Mouse (Mus musculus) left cerebral cortex, adult 2 months (tissue): ENCODE measurements around the gene Lgals8. TPM values are rescaled to one million over a fixed set of nuclear protein-coding genes. Genes with fewer than 3 reads are reported as not detected.
A peak's percentile ranks its signal among the peaks of the same experiment; 100 is the strongest.

Source experiments
- DNase-seq, 2 experiments: peaks; one replicate each; pipeline ENCODE4 v3.0.0; 2021 to 2022; ENCODE audit warnings: low spot score in 2 of 2, mixed read lengths in 1 of 2; ENCODE audit errors: extremely low spot score in 1 of 2
- H3K27ac ChIP-seq: fragments of 200-600 bp; 2 replicates; pipeline ENCODE4 v1.8.1; 2022
- H3K4me3 ChIP-seq: fragments of 200-600 bp; 2 replicates; pipeline ENCODE4 v1.8.1; 2022
- CTCF ChIP-seq: fragments of 200-600 bp; IDR thresholded peaks from 2 replicates; pipeline ENCODE4 v1.8.1; 2022; ENCODE audit warnings: antibody characterized with exemption, mild to moderate bottlenecking, moderate library complexity
- intact Hi-C: fragments of 180-260 bp; cut with DNase I; formaldehyde crosslinking; loops from one replicate; pipeline ENCODE4 v1.15.1; 2025
- long read RNA-seq, 2 experiments: library from polyadenylated mRNA; stranded (forward); transcript quantifications; one replicate each; pipeline ENCODE4 v2.0.0; 2021; ENCODE audit warnings: borderline mapping rate in 2 of 2
- total RNA-seq, 2 experiments: library from RNA; stranded (reverse); gene quantifications; 2 replicates each; pipeline ENCODE4 v1.2.3; 2021

Lgals8 gene
- 10 to 100 TPM; 32.7 to 37.0 TPM for total RNA-seq
- long read RNA-seq, experiment 1, transcript Lgals8-201 (10 exons, 2,736 nt), result minor isoform, 11 of 29 reads
- long read RNA-seq, experiment 1, transcript Lgals8-202 (10 exons, 2,792 nt), result major isoform, 13 of 29 reads
- long read RNA-seq, experiment 1, partial matches to known transcripts, result 1 of 29 reads
- long read RNA-seq, experiment 1, other reads (novel, unspliced or antisense), result 3 of 29 reads
- long read RNA-seq, experiment 2, transcript Lgals8-202 (10 exons, 2,792 nt), result major isoform, 5 of 10 reads
- long read RNA-seq, experiment 2, partial matches to known transcripts, result 0 of 10 reads
- long read RNA-seq, experiment 2, other reads (novel, unspliced or antisense), result 2 of 10 reads

GRCm38 (mm10) chr13:12464844-12465243, at the start of gene Lgals8:
Gene Lgals8 (minus strand): TSS chr13:12464944.
- H3K27ac ChIP-seq, result no peak within 1 kb of the TSS
- DNase-seq, result no peak
- no peak for TF ChIP-seq CTCF
- intact Hi-C loops, result no loop called here
- H3K4me3 ChIP-seq, result no peak within 1 kb of the TSS

- intact Hi-C loops, result no loop called here
- TF ChIP-seq CTCF, result no peak
- Histone ChIP-seq H3K4me3 (no peak overlapping the region), H3K27ac (no peak overlapping the region)
- DNase-seq, result no peak
Observed at GRCm38 (mm10) chr13:12511189-12511965, 46.6 kb upstream of the Lgals8 start.

- TF ChIP-seq CTCF, result no peak
- no peak overlapping the region for H3K27ac ChIP-seq
- intact Hi-C loops, result no loop called here
- no peak for DNase-seq
- no peak overlapping the region for H3K4me3 ChIP-seq
Observed at GRCm38 (mm10) chr13:12510032-12510431, 45.3 kb upstream of the Lgals8 start.

- TF ChIP-seq CTCF, result no peak
- Histone ChIP-seq H3K27ac (no peak overlapping the region), H3K4me3 (no peak overlapping the region)
- no peak for DNase-seq
- intact Hi-C loops, result no loop called here
Observed at GRCm38 (mm10) chr13:12507426-12507825, 42.7 kb upstream of the Lgals8 start.

- no peak for DNase-seq
- Histone ChIP-seq H3K27ac (no peak overlapping the region), H3K4me3 (no peak overlapping the region)
- no peak for TF ChIP-seq CTCF
- intact Hi-C loops, result no loop called here
Observed at GRCm38 (mm10) chr13:12505359-12505758, 40.6 kb upstream of the Lgals8 start.

GRCm38 (mm10) chr13:12503238-12503751, 38.6 kb upstream of the Lgals8 start:
- no peak overlapping the region for H3K4me3 ChIP-seq
- no peak for TF ChIP-seq CTCF
- no peak for DNase-seq
- H3K27ac ChIP-seq, result no peak overlapping the region
- intact Hi-C loops, result no loop called here

GRCm38 (mm10) chr13:12502665-12503237, 38.0 kb upstream of the Lgals8 start:
- intact Hi-C loops, result no loop called here
- DNase-seq, result no peak
- no peak overlapping the region for H3K4me3 ChIP-seq
- no peak overlapping the region for H3K27ac ChIP-seq
- TF ChIP-seq CTCF, result no peak

- no peak overlapping the region for H3K27ac ChIP-seq
- intact Hi-C loops, result no loop called here
- DNase-seq, result peak; percentile 16 to 42
- no peak for TF ChIP-seq CTCF
- H3K4me3 ChIP-seq, result no peak overlapping the region
Observed at GRCm38 (mm10) chr13:12499107-12499506, 34.4 kb upstream of the Lgals8 start.

GRCm38 (mm10) chr13:12497809-12498208, 33.1 kb upstream of the Lgals8 start:
- Histone ChIP-seq H3K4me3 (no peak overlapping the region), H3K27ac (no peak overlapping the region)
- intact Hi-C loops, result no loop called here
- TF ChIP-seq CTCF, result no peak
- DNase-seq, result no peak

- intact Hi-C loops, result no loop called here
- DNase-seq, result no peak
- Histone ChIP-seq H3K27ac (no peak overlapping the region), H3K4me3 (no peak overlapping the region)
- no peak for TF ChIP-seq CTCF
Observed at GRCm38 (mm10) chr13:12494750-12495149, 30.0 kb upstream of the Lgals8 start.

- no peak overlapping the region for H3K27ac ChIP-seq
- no peak for DNase-seq
- intact Hi-C loops, result no loop called here
- no peak overlapping the region for H3K4me3 ChIP-seq
- no peak for TF ChIP-seq CTCF
Observed at GRCm38 (mm10) chr13:12492515-12492914, 27.8 kb upstream of the Lgals8 start.

GRCm38 (mm10) chr13:12485640-12486039, 20.9 kb upstream of the Lgals8 start:
- no peak for DNase-seq
- H3K4me3 ChIP-seq, result no peak overlapping the region
- TF ChIP-seq CTCF, result no peak
- intact Hi-C loops, result no loop called here
- no peak overlapping the region for H3K27ac ChIP-seq
